Mouse (Mus musculus) E14TG2a.4 (cell line): ENCODE results near the gene Mesp1.

ENCODE experiments used
- CTCF ChIP-seq: conservative IDR thresholded peaks from 2 replicates; pipeline ENCODE4 v1.5.1; 2014; ENCODE audit warnings: low read length
- POU5F1 ChIP-seq: IDR thresholded peaks from 2 replicates; pipeline ENCODE4 v1.6.1; 2014; ENCODE audit warnings: low read length, borderline replicate concordance

- TF ChIP-seq CTCF = peak; percentile 33
- TF ChIP-seq POU5F1 = no peak
These were observed 37.3 kb downstream of the Mesp1 start for GRCm38 (mm10) chr7:79756334-79756733.
